Mouse (Mus musculus): Measurements from ENCODE around the gene Adat3.

Adat3 gene

GRCm38 (mm10) chr10:80602698-80603325, at the start of gene Adat3, which contains the start of gene Scamp4:
Gene Adat3 (plus strand): TSS chr10:80602880.
Gene Scamp4 (plus strand): TSS chr10:80602872.
- DNase-seq (ENCODE audit: low spot score in 2 of 2) = peak; percentile 92 to 95

- DNase-seq (ENCODE audit: low spot score in 2 of 2) = no peak
Measured at GRCm38 (mm10) chr10:80553575-80553974, 49.1 kb upstream of the Adat3 start.

GRCm38 (mm10) chr10:80553997-80554396, 48.7 kb upstream of the Adat3 start:
- no peak for DNase-seq (ENCODE audit: low spot score in 2 of 2)

- peak; percentile 49 to 67 for DNase-seq (ENCODE audit: low spot score in 2 of 2)
Measured at GRCm38 (mm10) chr10:80557346-80557965, 45.2 kb upstream of the Adat3 start.

- DNase-seq (ENCODE audit: low spot score in 2 of 2) = no peak
Measured at GRCm38 (mm10) chr10:80559431-80559830, 43.2 kb upstream of the Adat3 start.

GRCm38 (mm10) chr10:80560621-80561020, 42.1 kb upstream of the Adat3 start:
- no peak for DNase-seq (ENCODE audit: low spot score in 2 of 2)

- DNase-seq (ENCODE audit: low spot score in 2 of 2) = peak; percentile 93 to 95
Measured at GRCm38 (mm10) chr10:80561116-80561944, 41.4 kb upstream of the Adat3 start, which contains the start of gene Rexo1. Gene Rexo1 (minus strand): TSS chr10:80561560.

GRCm38 (mm10) chr10:80566375-80567092, 36.1 kb upstream of the Adat3 start:
- peak; percentile 76 to 87 for DNase-seq (ENCODE audit: low spot score in 2 of 2)

- DNase-seq (ENCODE audit: low spot score in 2 of 2) = no peak
Measured at GRCm38 (mm10) chr10:80568876-80569275, 33.8 kb upstream of the Adat3 start.

- DNase-seq (ENCODE audit: low spot score in 2 of 2) = peak; percentile 49 to 68
Measured at GRCm38 (mm10) chr10:80569664-80570066, 33.0 kb upstream of the Adat3 start.

GRCm38 (mm10) chr10:80570419-80570818, 32.3 kb upstream of the Adat3 start:
- no peak for DNase-seq (ENCODE audit: low spot score in 2 of 2)

- peak in 1 of 2 experiments; percentile 35 for DNase-seq (ENCODE audit: low spot score in 2 of 2)
Measured at GRCm38 (mm10) chr10:80570871-80571836, 31.5 kb upstream of the Adat3 start.

- DNase-seq (ENCODE audit: low spot score in 2 of 2) = no peak
Measured at GRCm38 (mm10) chr10:80572477-80572876, 30.2 kb upstream of the Adat3 start.

GRCm38 (mm10) chr10:80573944-80574343, 28.7 kb upstream of the Adat3 start:
- DNase-seq (ENCODE audit: low spot score in 2 of 2) = no peak

- no peak for DNase-seq (ENCODE audit: low spot score in 2 of 2)
Measured at GRCm38 (mm10) chr10:80574896-80575295, 27.8 kb upstream of the Adat3 start.

- no peak for DNase-seq (ENCODE audit: low spot score in 2 of 2)
Measured at GRCm38 (mm10) chr10:80575925-80576324, 26.8 kb upstream of the Adat3 start.

GRCm38 (mm10) chr10:80576351-80577194, 26.1 kb upstream of the Adat3 start:
- peak; percentile 50 to 64 for DNase-seq (ENCODE audit: low spot score in 2 of 2)

GRCm38 (mm10) chr10:80577195-80578130, 25.2 kb upstream of the Adat3 start, which contains the start of gene Klf16:
Gene Klf16 (minus strand): TSS chr10:80577321.
- DNase-seq (ENCODE audit: low spot score in 2 of 2) = peak; percentile 99

All from natural killer cell, adult 2 months (primary cell).